Comparison of ENCODE assay signal across 7 mouse cellular contexts in the genomic region with DNA sequence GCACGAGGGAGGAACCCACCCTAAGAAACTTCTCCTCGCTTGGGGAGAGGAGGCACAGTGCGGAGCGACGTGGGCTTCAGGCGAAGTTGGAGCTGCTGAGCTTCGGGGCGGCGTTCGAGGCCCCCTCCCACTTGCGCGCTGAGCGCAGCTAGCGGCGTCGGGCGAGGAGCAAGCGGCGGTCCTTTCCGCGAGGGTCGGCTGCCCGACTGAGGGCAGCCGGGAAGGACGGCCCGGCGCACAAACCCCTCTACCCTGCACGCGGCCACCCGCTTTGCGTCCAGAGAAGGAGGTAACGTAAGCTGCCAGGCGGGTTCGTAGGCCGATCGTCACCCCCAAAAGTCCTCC. TPM values are rescaled to one million over a fixed set of nuclear protein-coding genes. Genes with fewer than 3 reads are reported as not detected.
DNase-seq lines count a peak whose midpoint lies in the region; ATAC-seq and TF ChIP-seq lines count a peak whose summit lies in the region.

No protein-coding gene starts in this region.

- H3K9ac ChIP-seq in lung, embryonic 14.5 days: peak overlapping the region; percentile 40
- H3K9ac ChIP-seq in forebrain, embryonic 11.5 days (ENCODE audit: low read length): peak overlapping the region; percentile 43
- peak overlapping the region; percentile 46 for H3K9ac ChIP-seq in intestine, postnatal 0 days (ENCODE audit: low read depth, low read length)
- peak overlapping the region; percentile 30 for H3K9ac ChIP-seq in neural tube, embryonic 14.5 days (replicated peaks; ENCODE audit: low read depth, low read length)

- peak overlapping the region; percentile 46 for H3K4me3 ChIP-seq in lung, embryonic 14.5 days (ENCODE audit: low read depth, low read length)
- peak overlapping the region; percentile 43 for H3K4me3 ChIP-seq in forebrain, embryonic 11.5 days (ENCODE audit: low read depth, low read length)
- H3K4me3 ChIP-seq in intestine, postnatal 0 days (ENCODE audit: low read depth, low read length): peak overlapping the region; percentile 58
- H3K4me3 ChIP-seq in neural tube, embryonic 14.5 days (ENCODE audit: low read depth, low read length): peak overlapping the region; percentile 45

- H3K27ac ChIP-seq in lung, embryonic 14.5 days (ENCODE audit: low read depth): no peak overlapping the region
- H3K27ac ChIP-seq in forebrain, embryonic 11.5 days (ENCODE audit: low read depth, low read length): no peak overlapping the region
- H3K27ac ChIP-seq in intestine, postnatal 0 days (ENCODE audit: low read depth, low read length): no peak overlapping the region
- no peak overlapping the region for H3K27ac ChIP-seq in neural tube, embryonic 14.5 days (ENCODE audit: low read depth, low read length)

- H3K9me3 ChIP-seq in lung, embryonic 14.5 days (ENCODE audit: low read depth, low read length): no peaks in the 10 kb centered on the region
- no peaks in the 10 kb centered on the region for H3K9me3 ChIP-seq in forebrain, embryonic 11.5 days (ENCODE audit: control insufficient read depth, low read length)
- H3K9me3 ChIP-seq in intestine, postnatal 0 days (ENCODE audit: control insufficient read depth): no peaks in the 10 kb centered on the region
- H3K9me3 ChIP-seq in neural tube, embryonic 14.5 days (ENCODE audit: control insufficient read depth, low read length): no peaks in the 10 kb centered on the region

- no peaks in the 10 kb centered on the region for H3K36me3 ChIP-seq in lung, embryonic 14.5 days (ENCODE audit: insufficient read depth)
- H3K36me3 ChIP-seq in forebrain, embryonic 11.5 days (ENCODE audit: control insufficient read depth, insufficient read depth, low read length): no peaks in the 10 kb centered on the region
- no peaks in the 10 kb centered on the region for H3K36me3 ChIP-seq in intestine, postnatal 0 days (ENCODE audit: control insufficient read depth, insufficient read depth)
- no peaks in the 10 kb centered on the region for H3K36me3 ChIP-seq in neural tube, embryonic 14.5 days (ENCODE audit: control insufficient read depth, insufficient read depth, low read length)

- peaks cover 3% of the 10 kb centered on the region; the same call in 1 of the 2 replicates for H3K4me1 ChIP-seq in lung, embryonic 14.5 days (ENCODE audit: insufficient read depth)
- peaks cover 5% of the 10 kb centered on the region; the same call in 1 of the 2 replicates for H3K4me1 ChIP-seq in forebrain, embryonic 11.5 days (replicated peaks; ENCODE audit: control insufficient read depth, insufficient read depth, low read length)
- H3K4me1 ChIP-seq in intestine, postnatal 0 days (replicated peaks; ENCODE audit: control insufficient read depth, insufficient read depth, low read length): no peaks in the 10 kb centered on the region
- peaks cover 6% of the 10 kb centered on the region; the same call in 1 of the 2 replicates for H3K4me1 ChIP-seq in neural tube, embryonic 14.5 days (ENCODE audit: control insufficient read depth, insufficient read depth, low read length)

- H3K27me3 ChIP-seq in lung, embryonic 14.5 days (ENCODE audit: insufficient read depth, low read length): peaks cover 44% of the 10 kb centered on the region
- H3K27me3 ChIP-seq in forebrain, embryonic 11.5 days (ENCODE audit: control insufficient read depth, insufficient read depth, low read length): peaks cover 40% of the 10 kb centered on the region
- peaks cover 34% of the 10 kb centered on the region for H3K27me3 ChIP-seq in intestine, postnatal 0 days (replicated peaks; ENCODE audit: control insufficient read depth, insufficient read depth, low read length)
- peaks cover 26% of the 10 kb centered on the region for H3K27me3 ChIP-seq in neural tube, embryonic 14.5 days (ENCODE audit: control insufficient read depth, insufficient read depth, low read length)

- no peak for TF ChIP-seq CTCF in lung, embryonic 14.5 days (IDR thresholded peaks at IDR 0.05; ENCODE audit: low read depth)
- TF ChIP-seq CTCF in intestine, postnatal 0 days (IDR thresholded peaks at IDR 0.05; ENCODE audit: low read depth): no peak

- WGBS in lung, embryonic 14.5 days: under 1% methylated on average over 36 of the region's 36 CpGs
- under 1% methylated on average over 36 of the region's 36 CpGs for WGBS in forebrain, embryonic 11.5 days
- WGBS in intestine, postnatal 0 days: under 1% methylated on average over 35 of the region's 36 CpGs
- WGBS in neural tube, embryonic 14.5 days: 0% methylated on average over 36 of the region's 36 CpGs

- H3K4me2 ChIP-seq in lung, embryonic 14.5 days: peak overlapping the region; percentile 95
- peak overlapping the region; percentile 95 for H3K4me2 ChIP-seq in forebrain, embryonic 11.5 days (ENCODE audit: low read depth, low read length, severe bottlenecking)
- H3K4me2 ChIP-seq in intestine, postnatal 0 days (replicated peaks; ENCODE audit: low read depth): peak overlapping the region; percentile 98
- peak overlapping the region; percentile 94 for H3K4me2 ChIP-seq in neural tube, embryonic 14.5 days (ENCODE audit: low read depth, low read length)

- ATAC-seq in lung, embryonic 14.5 days (ENCODE audit: insufficient read depth): peak; percentile 54
- ATAC-seq in forebrain, embryonic 11.5 days (replicated peaks; ENCODE audit: low FRiP score): peak; percentile 39; the same call in 1 of the 2 replicates
- ATAC-seq in intestine, postnatal 0 days: peak; percentile 17
- peak; percentile 65; the same call in 1 of the 2 replicates for ATAC-seq in neural tube, embryonic 14.5 days (ENCODE audit: low read depth)
- ATAC-seq in erythroid progenitor cell, adult 5-6 weeks (replicated peaks; ENCODE audit: low FRiP score, poor library complexity, severe bottlenecking): no peak

- DNase-seq in lung, embryonic 14.5 days: no peak
- no peak for DNase-seq in lung, postnatal 4 days
- no peak for DNase-seq in forebrain, embryonic 11.5 days (ENCODE audit: low spot score)
- DNase-seq in B cell, adult 2 months: no peak

RNA-seq across cellular contexts. Expression of a gene that starts 0.5 kb away (rescaled TPM):
- polyA plus RNA-seq in lung, embryonic 14.5 days (2014; fragmentation: Nextera tagmentation; extraction: Ambion mirVana): 0.78 and 1.2 TPM in 2 replicates
- not detected in 2 replicates for polyA plus RNA-seq in forebrain, embryonic 11.5 days (2014; fragmentation: Nextera tagmentation; extraction: Ambion mirVana)
- 0.85 and 1.3 TPM in 2 replicates for polyA plus RNA-seq in intestine, postnatal 0 days (2015; fragmentation: Nextera tagmentation; extraction: Ambion mirVana)
- polyA plus RNA-seq in neural tube, embryonic 14.5 days (2014; fragmentation: Nextera tagmentation; extraction: Ambion mirVana): 3.1 TPM in 2 replicates
- not detected in 2 replicates for total RNA-seq in erythroid progenitor cell, adult 5-6 weeks (2015; ENCODE audit: low replicate concordance)
- total RNA-seq in erythroid progenitor cell, adult 5-6 weeks (2017; ENCODE audit: low replicate concordance): not detected in 2 replicates
